Mouse (Mus musculus) thymus, postnatal 0 days (tissue): Measurements from ENCODE around the gene Rbm17. TPM values are rescaled to one million over a fixed set of nuclear protein-coding genes. Genes with fewer than 3 reads are reported as not detected.

ENCODE experiments used
- DNase-seq: peaks from one replicate; pipeline ENCODE4 v3.0.0-alpha.2; 2015; ENCODE audit warnings: low spot score
- polyA plus RNA-seq: library from polyadenylated mRNA; unstranded; fragments of >200 nt; fragmentation: Nextera tagmentation; extraction: Ambion mirVana; gene quantifications from 2 replicates; pipeline ENCODE4 v1.2.1, GENCODE M21; 2015

Rbm17 gene
- polyA plus RNA-seq, 1 experiment from 2014 or later, result 189 TPM

- DNase-seq, result no peak
Observed at GRCm38 (mm10) chr2:11597906-11598305, 6.0 kb downstream of the Rbm17 start.

GRCm38 (mm10) chr2:11596690-11597089, 7.3 kb downstream of the Rbm17 start:
- DNase-seq, result no peak

GRCm38 (mm10) chr2:11587996-11588395, 16.0 kb downstream of the Rbm17 start:
- DNase-seq, result no peak

GRCm38 (mm10) chr2:11579399-11579798, 24.6 kb downstream of the Rbm17 start:
- no peak for DNase-seq

- DNase-seq, result no peak
Observed at GRCm38 (mm10) chr2:11578187-11578586, 25.8 kb downstream of the Rbm17 start.

- DNase-seq, result no peak
Observed at GRCm38 (mm10) chr2:11573684-11574083, 30.3 kb downstream of the Rbm17 start.

GRCm38 (mm10) chr2:11571004-11571535, 32.9 kb downstream of the Rbm17 start:
- DNase-seq, result no peak

- DNase-seq, result no peak
Observed at GRCm38 (mm10) chr2:11568471-11568870, 35.5 kb downstream of the Rbm17 start.

GRCm38 (mm10) chr2:11567781-11568362, 36.1 kb downstream of the Rbm17 start:
- peak; percentile 75 for DNase-seq

- no peak for DNase-seq
Observed at GRCm38 (mm10) chr2:11566898-11567297, 37.1 kb downstream of the Rbm17 start.

- no peak for DNase-seq
Observed at GRCm38 (mm10) chr2:11566241-11566640, 37.7 kb downstream of the Rbm17 start.

- no peak for DNase-seq
Observed at GRCm38 (mm10) chr2:11564768-11565167, 39.2 kb downstream of the Rbm17 start.

GRCm38 (mm10) chr2:11563256-11563655, 40.7 kb downstream of the Rbm17 start:
- no peak for DNase-seq

GRCm38 (mm10) chr2:11558654-11559053, 45.3 kb downstream of the Rbm17 start:
- no peak for DNase-seq

GRCm38 (mm10) chr2:11557244-11557643, 46.7 kb downstream of the Rbm17 start:
- no peak for DNase-seq

GRCm38 (mm10) chr2:11555316-11555715, 48.6 kb downstream of the Rbm17 start:
- DNase-seq, result peak; percentile 35

GRCm38 (mm10) chr2:11553471-11554400, 50.2 kb downstream of the Rbm17 start, which contains the start of gene Pfkfb3:
Gene Pfkfb3 (minus strand): TSS chr2:11554077.
- peak; percentile 86 for DNase-seq

GRCm38 (mm10) chr2:11552966-11553451, 50.9 kb downstream of the Rbm17 start:
- DNase-seq, result peak; percentile 46

- peak; percentile 71 for DNase-seq
Observed at GRCm38 (mm10) chr2:11552297-11552821, 51.6 kb downstream of the Rbm17 start.

- DNase-seq, result no peak
Observed at GRCm38 (mm10) chr2:11551726-11552125, 52.2 kb downstream of the Rbm17 start.

GRCm38 (mm10) chr2:11548508-11548907, 55.4 kb downstream of the Rbm17 start:
- DNase-seq, result peak; percentile 61

- DNase-seq, result peak; percentile 85
Observed at GRCm38 (mm10) chr2:11547609-11548008, 56.3 kb downstream of the Rbm17 start.
